Mouse (Mus musculus): Measurements from ENCODE around the gene Ethe1.
"Not testable (repeated sequence)": the region's sequence is repeated elsewhere in the genome, so short reads cannot be mapped to it uniquely, and the experiment has no call there.

The Ethe1 gene

GRCm38 (mm10) chr7:24614816-24615215 lies 27.5 kb downstream of the Ethe1 start:
- no peak for DNase-seq

DNA sequence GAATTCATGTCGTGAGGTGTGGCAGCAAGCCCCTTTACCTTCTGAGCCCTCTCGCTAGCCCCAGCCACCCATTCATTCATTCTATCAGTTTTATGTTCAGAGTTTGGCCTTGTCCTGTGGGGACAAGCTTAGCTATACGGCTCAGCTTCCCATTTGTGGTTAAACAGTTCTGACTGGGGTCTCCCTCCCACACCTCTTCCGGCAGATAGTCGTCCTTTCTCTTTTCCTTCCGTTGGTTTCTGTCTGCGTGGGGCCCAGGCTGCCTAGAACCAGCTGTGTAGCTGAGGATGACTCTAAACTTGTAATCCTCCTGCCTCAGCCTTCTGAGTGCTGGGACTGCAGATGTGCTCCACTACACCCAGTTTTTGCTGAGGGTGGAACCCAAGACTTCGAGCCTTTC lies 30.4 kb downstream of the Ethe1 start:
- DNase-seq: no peak

DNA sequence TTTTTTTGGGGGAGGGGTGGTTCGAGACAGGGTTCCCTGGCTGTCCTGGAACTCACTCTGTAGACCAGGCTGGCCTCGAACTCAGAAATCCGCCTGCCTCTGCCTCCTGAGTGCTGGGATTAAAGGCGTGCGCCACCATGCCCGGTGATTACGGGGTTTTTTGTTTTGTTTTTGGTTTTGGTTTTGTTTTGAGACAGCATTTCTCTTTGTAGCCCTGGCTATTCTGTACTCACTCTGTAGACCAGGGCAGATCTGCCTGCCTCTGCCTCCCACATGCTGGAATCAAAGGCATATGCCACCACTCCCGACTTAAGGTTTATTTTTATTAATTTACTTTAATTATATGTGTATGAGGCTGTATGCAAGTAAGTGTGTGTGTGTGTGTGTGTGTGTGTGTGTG lies 31.0 kb downstream of the Ethe1 start:
- DNase-seq: not testable (repeated sequence)

- no peak for DNase-seq
Measured at GRCm38 (mm10) chr7:24619671-24620397, 32.5 kb downstream of the Ethe1 start.

DNA sequence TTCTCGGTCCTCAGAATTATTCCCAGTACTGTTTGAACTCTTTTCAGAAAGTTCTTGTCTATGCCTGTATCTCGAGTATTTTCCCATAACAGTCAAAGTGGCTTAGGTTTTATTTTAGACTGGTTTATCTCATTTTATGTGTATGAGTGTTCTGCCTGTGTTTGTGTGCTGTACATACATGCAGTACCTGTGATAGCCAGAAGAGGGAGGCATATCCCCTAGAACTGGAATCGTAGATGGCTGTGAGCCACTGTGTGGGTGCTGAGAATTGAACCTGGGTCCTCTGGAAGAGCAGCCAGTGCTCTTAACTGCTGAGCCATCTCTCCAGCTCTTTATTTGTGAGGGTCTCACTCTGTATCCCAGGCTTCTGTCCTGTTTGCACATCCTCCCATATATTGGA lies 33.9 kb downstream of the Ethe1 start:
- DNase-seq: no peak

- DNase-seq: no peak
Measured at GRCm38 (mm10) chr7:24622967-24623366, 35.6 kb downstream of the Ethe1 start.

DNA sequence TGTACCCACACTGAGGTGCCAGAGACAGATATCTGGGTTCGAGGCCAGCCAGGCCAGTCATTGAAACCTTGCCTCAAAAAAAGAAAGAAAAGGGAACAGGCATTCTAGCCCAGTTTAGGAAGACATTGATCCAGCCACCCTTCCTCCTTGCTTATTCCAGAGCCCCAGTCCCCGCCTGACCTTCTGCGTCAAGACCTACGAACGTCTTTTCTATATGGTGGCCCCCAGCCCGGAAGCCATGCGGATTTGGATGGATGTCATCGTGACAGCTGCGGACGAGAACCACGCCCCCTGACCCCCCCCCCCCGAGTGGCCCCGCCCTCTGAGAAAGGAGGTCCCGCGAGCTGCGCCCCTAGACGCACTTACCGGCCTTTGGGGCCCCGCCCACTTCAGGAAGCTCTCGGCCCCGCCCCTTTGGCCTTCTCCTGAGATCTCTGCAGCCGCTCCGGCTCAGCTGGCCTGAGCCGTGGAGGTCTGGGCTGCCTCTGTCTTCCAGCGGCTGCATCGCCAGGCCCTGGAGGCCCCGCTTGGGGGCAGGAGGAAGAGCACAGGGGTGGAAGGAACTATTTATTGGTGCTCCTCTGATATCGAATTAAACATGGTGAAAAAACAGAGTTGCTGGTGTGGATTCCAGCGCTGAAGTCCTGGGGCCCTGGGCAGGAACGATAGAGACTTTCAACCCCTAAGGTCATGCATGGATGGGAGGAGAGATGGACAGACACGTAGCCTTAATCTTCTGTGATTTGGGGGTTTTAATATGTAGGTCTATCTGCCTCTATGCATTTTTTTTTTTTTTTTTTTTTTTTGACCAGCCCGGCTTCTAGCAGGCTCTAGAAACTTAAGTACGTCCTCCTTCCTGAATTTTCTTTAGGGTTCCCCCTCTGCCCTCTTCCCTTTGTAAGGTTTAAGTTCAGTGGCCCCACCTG lies 41.6 kb downstream of the Ethe1 start:
- DNase-seq: peak; percentile 71 to 79

DNA sequence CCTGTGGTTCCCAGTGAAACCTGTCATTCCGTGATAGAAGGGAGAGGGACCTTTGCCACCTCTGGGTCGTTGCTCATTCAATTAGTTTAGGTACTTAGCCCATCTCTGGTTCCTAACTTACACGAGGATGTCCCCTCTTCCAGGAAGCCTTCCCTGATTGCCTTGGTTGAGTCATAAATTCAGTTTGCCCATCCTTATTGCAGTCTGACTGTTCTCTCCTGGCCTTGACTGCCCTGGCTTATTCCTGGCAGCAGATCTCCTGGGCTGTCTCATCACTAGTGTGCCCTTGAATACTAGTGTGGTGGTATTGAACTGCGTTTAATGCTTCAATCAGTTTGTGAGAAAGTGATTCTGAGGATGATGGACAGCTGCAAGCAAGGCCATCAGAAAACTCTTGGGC lies 42.3 kb downstream of the Ethe1 start:
- DNase-seq: no peak

GRCm38 (mm10) chr7:24630116-24630880 lies 43.0 kb downstream of the Ethe1 start:
- no peak for DNase-seq

DNA sequence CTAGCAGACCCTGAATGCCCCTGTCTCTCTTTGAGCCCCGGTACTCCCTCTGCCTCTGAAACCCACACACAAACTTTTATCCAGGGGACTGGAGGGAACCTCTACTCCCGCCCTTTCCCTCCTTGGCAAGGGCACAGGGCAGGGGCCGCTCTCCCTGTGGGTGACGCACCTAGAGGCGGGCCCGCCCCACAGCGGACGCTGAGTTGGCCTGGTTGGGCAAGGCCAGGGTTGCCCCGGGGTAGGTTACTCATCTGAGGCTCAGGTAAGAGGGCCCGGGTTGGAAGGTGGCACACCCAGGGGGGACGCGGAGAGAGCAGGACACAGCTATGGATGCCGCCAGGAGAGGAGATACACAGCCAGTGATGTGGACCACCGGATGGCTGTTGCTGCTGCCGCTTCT lies 48.9 kb downstream of the Ethe1 start, which contains the start of gene Lypd3:
Gene Lypd3 (plus strand): TSS at position 287 of the 400 bp plus-strand sequence.
- no peak for DNase-seq

GRCm38 (mm10) chr7:24637046-24637445 lies 49.7 kb downstream of the Ethe1 start:
- DNase-seq: no peak

GRCm38 (mm10) chr7:24638026-24638856 lies 50.9 kb downstream of the Ethe1 start:
- DNase-seq: no peak

DNA sequence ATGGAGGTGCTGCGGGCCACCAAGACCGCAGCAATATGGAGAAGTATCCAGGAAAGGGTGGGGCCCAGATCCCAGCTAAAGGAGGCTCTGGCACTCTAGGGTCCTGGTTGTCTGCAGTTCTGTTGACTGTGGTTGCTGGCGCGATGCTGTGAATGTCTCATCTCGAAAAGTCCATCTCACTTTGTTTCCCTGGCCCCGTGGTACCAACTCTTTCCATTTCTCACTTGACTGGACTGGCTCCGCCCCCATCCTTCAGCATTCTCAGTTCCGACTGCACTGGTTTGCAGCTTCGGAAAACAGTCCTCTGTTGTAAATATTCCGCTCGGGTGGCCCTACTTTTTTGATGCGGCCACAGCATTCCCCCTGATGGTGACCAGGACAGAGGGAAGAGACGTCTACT lies 53.1 kb downstream of the Ethe1 start:
- DNase-seq: no peak

DNA sequence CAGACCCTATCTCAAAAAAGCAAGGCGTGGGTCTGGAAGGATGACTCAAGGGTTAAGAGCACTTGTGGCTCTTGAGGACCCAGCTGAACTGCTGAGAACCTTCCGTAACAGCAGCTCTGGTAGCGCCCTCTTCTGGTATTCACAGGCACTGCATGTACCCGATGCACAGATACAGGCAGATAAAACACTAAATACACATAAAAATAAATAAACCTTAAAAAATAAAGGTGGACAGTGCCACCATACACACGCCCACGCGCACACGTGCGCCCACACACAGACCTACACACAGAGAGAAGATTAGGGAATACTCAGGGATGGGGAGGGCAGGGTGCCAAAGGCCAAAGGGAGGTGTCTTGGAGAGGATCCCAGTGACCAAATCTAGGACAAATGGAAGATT lies 55.1 kb downstream of the Ethe1 start:
- peak in 1 of 2 experiments; percentile 40 for DNase-seq

DNA sequence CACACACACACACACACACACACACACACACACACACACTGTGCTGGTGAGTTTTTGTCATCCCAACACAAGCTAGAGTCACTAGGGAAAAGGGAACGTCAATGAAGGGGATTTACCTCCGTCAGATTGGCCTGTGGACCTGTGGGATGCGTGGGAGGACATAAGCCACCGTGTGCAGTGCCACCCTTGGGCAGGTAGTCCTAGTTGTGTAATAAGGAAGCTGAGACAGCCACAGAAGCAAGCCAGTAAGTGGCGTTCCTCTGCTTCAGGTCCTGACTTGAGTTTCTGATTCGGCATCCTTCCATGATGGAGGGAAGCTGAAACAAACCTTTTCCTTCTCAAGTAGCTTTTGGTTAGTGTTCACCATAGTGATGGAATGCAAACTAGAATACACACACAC lies 57.1 kb downstream of the Ethe1 start:
- DNase-seq: no peak

- DNase-seq: no peak
Measured at GRCm38 (mm10) chr7:24644996-24645395, 57.7 kb downstream of the Ethe1 start.

DNA sequence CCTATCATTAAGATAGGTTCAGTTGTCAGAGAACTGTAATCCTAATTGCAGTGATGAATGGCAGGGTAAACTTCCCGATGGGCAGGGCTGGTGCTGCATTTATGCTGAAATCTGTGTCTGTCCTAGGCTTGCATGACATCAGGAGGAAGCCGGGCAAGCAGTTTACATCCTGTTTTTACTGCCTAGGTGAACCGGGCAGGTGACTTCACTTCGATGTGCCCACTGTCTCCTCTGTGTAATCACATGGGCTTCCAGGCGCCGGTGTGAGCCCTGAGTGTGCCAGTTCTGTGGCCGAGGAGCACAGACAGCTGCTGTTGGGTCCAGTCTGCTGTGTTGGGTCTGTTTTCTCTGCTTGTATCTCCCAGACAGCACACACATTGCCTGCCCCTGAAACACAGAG lies 59.1 kb downstream of the Ethe1 start:
- no peak for DNase-seq

DNA sequence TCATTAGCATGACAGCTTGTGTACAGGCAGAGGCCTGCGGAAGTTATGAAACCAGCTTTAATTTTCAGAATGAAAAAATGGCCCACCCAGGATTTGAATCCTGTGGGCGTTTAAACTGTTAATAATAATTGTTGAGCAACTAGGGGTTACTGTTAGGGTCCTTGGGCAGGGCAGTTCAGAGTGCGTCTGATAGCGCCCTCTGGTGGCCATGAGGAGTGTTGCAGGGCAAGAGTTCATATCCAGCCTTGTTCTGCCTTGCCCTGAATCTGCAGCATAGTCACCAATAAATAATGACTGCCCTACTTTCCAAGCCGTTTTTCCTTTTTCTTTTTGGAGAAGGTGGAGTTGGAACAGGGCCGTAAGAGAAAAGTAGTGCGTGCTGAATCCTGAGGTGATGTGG lies 66.3 kb downstream of the Ethe1 start:
- peak in 1 of 2 experiments; percentile 35 for DNase-seq

Data from thymus, adult 18-20 months (tissue).